In genomic region chr4:152283186-152283950, GRCm38 (mm10) we compare ENCODE assay signal across 8 mouse cellular contexts. TPM values are rescaled to one million over a fixed set of nuclear protein-coding genes. Genes with fewer than 3 reads are reported as not detected.
DNase-seq lines count a peak whose midpoint lies in the region; ATAC-seq lines count a peak whose summit lies in the region.

No protein-coding gene starts in this region.

- DNase-seq in adrenal gland, adult (ENCODE audit: inconsistent age in 2 of 2, low spot score in 1 of 2) = peak; percentile 86 to 95
- DNase-seq in embryo, embryonic 10.5 days (ENCODE audit: low spot score) = peak; percentile 87
- peak; percentile 73 to 75 for DNase-seq in gastrocnemius, postnatal 36 days
- peak; percentile 73 to 91 for DNase-seq in left cerebral cortex, postnatal 10 days (ENCODE audit: extremely low spot score in 1 of 2, low spot score in 2 of 2)
- DNase-seq in right cerebral cortex, postnatal 10 days (ENCODE audit: low spot score in 2 of 2) = peak; percentile 87 to 90
- DNase-seq in urinary bladder, postnatal 14 days (ENCODE audit: low spot score) = peak; percentile 85

- H3K4me1 ChIP-seq in intestine, embryonic 15.5 days (replicated peaks) = peaks cover 20% of the 10 kb centered on the region

- WGBS in intestine, embryonic 15.5 days = 5% methylated on average over 70 of the region's 70 CpGs

- peak overlapping the region; percentile 29 for H3K4me3 ChIP-seq in intestine, embryonic 15.5 days (replicated peaks)

- peak; percentile 89 for ATAC-seq in intestine, embryonic 15.5 days
- peak; percentile 81 for ATAC-seq in megakaryocyte progenitor cell, adult 5-6 weeks (replicated peaks; ENCODE audit: poor library complexity)

- H3K4me2 ChIP-seq in intestine, embryonic 15.5 days (replicated peaks) = peak overlapping the region; percentile 67

- H3K27ac ChIP-seq in intestine, embryonic 15.5 days = no peak overlapping the region

- intact Hi-C loops in gastrocnemius, postnatal 36 days (cut with DNase I) = loop anchor here (2.0 kb wide), 1 partner anchor 111 kb away; no protein-coding TSS in a partner anchor
- intact Hi-C loops in left cerebral cortex, postnatal 10 days (cut with DNase I) = loop anchor here (1.0 kb wide), 1 partner anchor 69 kb away; no protein-coding TSS in a partner anchor

- peaks cover 82% of the 10 kb centered on the region for H3K27me3 ChIP-seq in intestine, embryonic 15.5 days (replicated peaks)

- H3K9me3 ChIP-seq in intestine, embryonic 15.5 days = no peaks in the 10 kb centered on the region

- H3K9ac ChIP-seq in intestine, embryonic 15.5 days = no peak overlapping the region

- H3K36me3 ChIP-seq in intestine, embryonic 15.5 days = no peaks in the 10 kb centered on the region

RNA-seq across cellular contexts. Expression of gene Hes3, which starts 8.1 kb away (rescaled TPM):
- total RNA-seq in gastrocnemius, postnatal 36 days (2021) = not detected
- polyA plus RNA-seq in intestine, embryonic 15.5 days (2015; fragmentation: Nextera tagmentation; extraction: Ambion mirVana) = not detected in 2 replicates
- total RNA-seq in left cerebral cortex, postnatal 10 days (2021) = not detected
- not detected in 2 replicates for total RNA-seq in megakaryocyte progenitor cell, adult 5-6 weeks (2015)
- total RNA-seq in megakaryocyte progenitor cell, adult 5-6 weeks (2017) = not detected in 2 replicates

RNA-seq across cellular contexts. Expression of gene Gpr153, which starts 9.3 kb away (rescaled TPM):
- total RNA-seq in gastrocnemius, postnatal 36 days (2021) = 1 to 10 TPM; 7.1 to 8.0 TPM
- polyA plus RNA-seq in intestine, embryonic 15.5 days (2015; fragmentation: Nextera tagmentation; extraction: Ambion mirVana) = 7.3 and 8.1 TPM in 2 replicates
- total RNA-seq in left cerebral cortex, postnatal 10 days (2021) = 10 to 100 TPM; 32.9 to 35.7 TPM
- 0.12 and 0.76 TPM in 2 replicates for total RNA-seq in megakaryocyte progenitor cell, adult 5-6 weeks (2015)
- not detected in 2 replicates for total RNA-seq in megakaryocyte progenitor cell, adult 5-6 weeks (2017)

RNA-seq across cellular contexts. Expression of gene Icmt, which starts 13.7 kb away (rescaled TPM):
- 10 to 100 TPM; 14.4 to 17.3 TPM for total RNA-seq in gastrocnemius, postnatal 36 days (2021)
- 17.3 and 17.6 TPM in 2 replicates for polyA plus RNA-seq in intestine, embryonic 15.5 days (2015; fragmentation: Nextera tagmentation; extraction: Ambion mirVana)
- total RNA-seq in left cerebral cortex, postnatal 10 days (2021) = 10 to 100 TPM; 31.7 to 32.3 TPM
- 7.9 and 12.1 TPM in 2 replicates for total RNA-seq in megakaryocyte progenitor cell, adult 5-6 weeks (2015)
- 11.5 and 14.8 TPM in 2 replicates for total RNA-seq in megakaryocyte progenitor cell, adult 5-6 weeks (2017)

RNA-seq across cellular contexts. Expression of gene Rnf207, which starts 35.4 kb away (rescaled TPM):
- total RNA-seq in gastrocnemius, postnatal 36 days (2021) = not detected
- polyA plus RNA-seq in intestine, embryonic 15.5 days (2015; fragmentation: Nextera tagmentation; extraction: Ambion mirVana) = 2.1 and 2.5 TPM in 2 replicates
- total RNA-seq in left cerebral cortex, postnatal 10 days (2021) = 1 to 10 TPM; 1.1 to 4.5 TPM
- 0.12 TPM in 1 of 2 replicates, not detected in the other for total RNA-seq in megakaryocyte progenitor cell, adult 5-6 weeks (2015)
- total RNA-seq in megakaryocyte progenitor cell, adult 5-6 weeks (2017) = not detected in 2 replicates

RNA-seq across cellular contexts. Expression of gene Rpl22, which starts 42.2 kb away (rescaled TPM):
- 100 to 1,000 TPM; 165 to 223 TPM for total RNA-seq in gastrocnemius, postnatal 36 days (2021)
- polyA plus RNA-seq in intestine, embryonic 15.5 days (2015; fragmentation: Nextera tagmentation; extraction: Ambion mirVana) = 371 and 424 TPM in 2 replicates
- 100 to 1,000 TPM; 224 to 239 TPM for total RNA-seq in left cerebral cortex, postnatal 10 days (2021)
- 1,636 and 1,708 TPM in 2 replicates for total RNA-seq in megakaryocyte progenitor cell, adult 5-6 weeks (2015)
- 3,182 and 3,570 TPM in 2 replicates for total RNA-seq in megakaryocyte progenitor cell, adult 5-6 weeks (2017)

Comparison
In these comparisons a context has a peak if more than half of its experiments do, and no peak if none do; other contexts are left out.
1. RNA of gene Gpr153, which starts 9.3 kb away (total RNA-seq): 32.9 to 35.7 TPM in left cerebral cortex, postnatal 10 days and 7.1 to 8.0 TPM in gastrocnemius, postnatal 36 days; 0.12 to 0.76 TPM in megakaryocyte progenitor cell, adult 5-6 weeks; every median in the first group is over 4 times any median in the second.
2. Peak in every context shown above with its lines, with median percentiles within 50 percentile points of each other: DNase-seq.